Mouse (Mus musculus) liver, adult 2 months (tissue): ENCODE measurements around the gene Zfp932. TPM values are rescaled to one million over a fixed set of nuclear protein-coding genes. Genes with fewer than 3 reads are reported as not detected.
"Not testable (repeated sequence)": the region's sequence is repeated elsewhere in the genome, so short reads cannot be mapped to it uniquely, and the experiment has no call there.

Experiments
- DNase-seq: peaks from one replicate; pipeline ENCODE4 v3.0.0-alpha.2; 2011; ENCODE audit warnings: low read depth, low spot score; ENCODE audit errors: extremely low read depth
- H3K27ac ChIP-seq: fragments of 200-500 bp; replicated peaks from 2 replicates; pipeline ENCODE4 v1.5.1; 2012; ENCODE audit warnings: low read depth, mild to moderate bottlenecking, control low read depth, inconsistent platforms, low read length; ENCODE audit not compliant: insufficient read depth
- H3K27me3 ChIP-seq: fragments of 200-500 bp; 2 replicates; pipeline ENCODE4 v1.6.1; 2012; ENCODE audit warnings: mild to moderate bottlenecking, moderate library complexity, low read length, inconsistent platforms; ENCODE audit not compliant: control insufficient read depth, insufficient read depth
- H3K36me3 ChIP-seq: fragments of 200-500 bp; 2 replicates; pipeline ENCODE4 v1.6.1; 2012; ENCODE audit warnings: low read length, inconsistent platforms; ENCODE audit not compliant: control insufficient read depth, insufficient read depth
- H3K4me1 ChIP-seq: fragments of 200-500 bp; 2 replicates; pipeline ENCODE4 v1.6.1; 2011; ENCODE audit warnings: low read length; ENCODE audit not compliant: control insufficient read depth, insufficient read depth
- H3K4me3 ChIP-seq: fragments of 200-500 bp; 2 replicates; pipeline ENCODE4 v1.5.1; 2011; ENCODE audit warnings: low read depth, mild to moderate bottlenecking, control low read depth, low read length, moderate library complexity; ENCODE audit not compliant: insufficient read depth
- H3K79me2 ChIP-seq: fragments of 200-500 bp; 2 replicates; pipeline ENCODE4 v1.6.1; 2012; ENCODE audit warnings: inconsistent platforms, mild to moderate bottlenecking, low read length, moderate library complexity; ENCODE audit not compliant: control insufficient read depth, insufficient read depth
- H3K9ac ChIP-seq: fragments of 200-500 bp; 2 replicates; pipeline ENCODE4 v1.6.1; 2012; ENCODE audit warnings: low read depth, mild to moderate bottlenecking, control low read depth, inconsistent platforms, low read length
- CTCF ChIP-seq: fragments of 200-500 bp; IDR thresholded peaks from 2 replicates; pipeline ENCODE4 v1.5.1; 2011; ENCODE audit warnings: low read depth, low read length, control low read depth
- POLR2A ChIP-seq: fragments of 200-500 bp; IDR thresholded peaks from 2 replicates; pipeline ENCODE4 v1.6.1; 2011; ENCODE audit warnings: low read length, control low read depth; ENCODE audit not compliant: insufficient read depth; ENCODE audit errors: extremely low read depth
- WGBS: fragments of 180-500 bp; shearing (Covaris S2); methylation state at CpG from one replicate; pipeline ENCODE4 v1.1.7; 2018; 5-methylcytosine and 5-hydroxymethylcytosine counted together
- polyA plus RNA-seq: library from polyadenylated mRNA; depleted of rRNA; stranded (reverse); fragments of >200 nt; gene quantifications from 2 replicates; pipeline ENCODE4 v1.2.3, GENCODE M21; 2012; rRNA removed
- total RNA-seq: library from RNA; depleted of rRNA; stranded (reverse); fragments of >200 nt; gene quantifications from 2 replicates; pipeline ENCODE4 v1.2.3, GENCODE M21; 2014; rRNA removed

The Zfp932 gene
- 2.7 and 7.2 TPM in 2 replicates for total RNA-seq
- polyA plus RNA-seq = 1.5 and 2.0 TPM in 2 replicates

DNA sequence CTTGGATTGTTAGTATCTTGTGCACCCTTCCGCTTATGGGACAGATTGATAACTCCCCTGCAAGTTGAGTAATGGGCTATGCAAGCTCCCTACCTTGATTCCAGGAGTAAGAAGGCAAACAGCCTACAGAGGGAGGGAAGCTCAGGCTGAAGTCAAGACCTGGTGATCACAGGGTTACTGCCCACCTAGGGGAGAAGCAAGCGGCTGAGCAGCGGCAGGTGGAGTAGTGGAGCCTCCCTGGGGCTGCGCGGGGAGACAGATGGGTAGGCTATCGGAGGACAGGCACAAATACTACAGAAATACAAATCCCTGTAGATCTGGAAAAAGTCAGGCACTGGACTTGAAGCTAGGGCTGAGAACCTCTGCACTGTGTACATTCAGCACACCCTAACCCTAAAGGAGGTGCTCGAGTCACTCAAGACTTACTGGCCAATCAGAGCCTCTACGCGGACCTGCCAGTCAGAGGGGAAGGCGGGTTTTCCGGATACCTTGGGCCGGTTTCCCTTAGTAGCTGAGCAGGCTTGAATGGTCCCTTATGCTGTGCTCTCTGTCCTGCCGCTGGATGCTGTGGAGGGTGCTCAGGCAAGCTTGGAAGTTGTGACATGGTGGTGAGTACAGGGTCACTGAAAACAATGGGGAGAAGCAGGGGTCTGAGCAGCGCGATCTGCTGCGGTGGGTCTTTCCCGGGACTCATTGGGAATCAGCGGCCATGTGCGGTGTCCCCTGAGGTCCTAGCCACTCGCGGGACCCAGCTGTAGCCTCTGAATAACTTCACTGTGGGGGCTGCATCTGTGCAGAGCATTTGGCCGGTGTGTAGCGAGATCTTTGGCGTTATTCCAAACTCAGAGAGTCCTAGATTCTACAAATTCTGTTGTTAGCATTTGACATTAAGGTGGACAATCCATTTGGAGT is at the start of gene Zfp932:
Gene Zfp932, plus strand, starts transcription at position 496 of the 912 bp plus-strand sequence.
- no CpG with 5 or more reads among the region's 24 CpGs for WGBS
- H3K36me3 ChIP-seq, H3K4me3 ChIP-seq, H3K4me1 ChIP-seq, H3K27ac ChIP-seq, H3K27me3 ChIP-seq, H3K9ac ChIP-seq, H3K79me2 ChIP-seq: not testable (repeated sequence)
- peak; percentile 83 for DNase-seq

DNA sequence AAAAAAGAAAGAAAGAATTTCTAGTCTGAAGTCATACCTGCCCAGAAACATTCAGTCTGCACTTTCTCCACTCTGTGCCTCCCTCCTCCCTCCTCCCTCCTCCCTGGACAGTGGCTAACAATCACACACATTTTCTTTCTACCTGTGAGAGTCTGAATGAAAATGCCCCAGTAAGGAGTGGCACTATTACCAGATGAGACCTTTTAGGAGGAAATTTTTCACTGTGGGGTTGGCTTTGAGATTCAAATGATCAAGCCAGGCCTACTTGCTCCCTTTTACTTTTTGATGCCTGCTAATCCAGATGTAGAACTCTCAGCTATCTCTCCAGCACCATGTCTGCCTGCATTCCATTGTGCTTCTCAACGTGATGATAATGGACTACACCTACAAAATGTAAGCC is 46.0 kb upstream of the Zfp932 start:
- Histone ChIP-seq H3K27ac (no peak overlapping the region), H3K9ac (no peak overlapping the region), H3K4me3 (no peak overlapping the region), H3K36me3 (no peaks in the 10 kb centered on the region), H3K79me2 (no peaks in the 10 kb centered on the region), H3K4me1 (no peaks in the 10 kb centered on the region), H3K27me3 (no peaks in the 10 kb centered on the region)
- TF ChIP-seq CTCF (no peak), POLR2A (no peak)
- WGBS = no CpG with 5 or more reads among the region's 1 CpGs
- DNase-seq = no peak

DNA sequence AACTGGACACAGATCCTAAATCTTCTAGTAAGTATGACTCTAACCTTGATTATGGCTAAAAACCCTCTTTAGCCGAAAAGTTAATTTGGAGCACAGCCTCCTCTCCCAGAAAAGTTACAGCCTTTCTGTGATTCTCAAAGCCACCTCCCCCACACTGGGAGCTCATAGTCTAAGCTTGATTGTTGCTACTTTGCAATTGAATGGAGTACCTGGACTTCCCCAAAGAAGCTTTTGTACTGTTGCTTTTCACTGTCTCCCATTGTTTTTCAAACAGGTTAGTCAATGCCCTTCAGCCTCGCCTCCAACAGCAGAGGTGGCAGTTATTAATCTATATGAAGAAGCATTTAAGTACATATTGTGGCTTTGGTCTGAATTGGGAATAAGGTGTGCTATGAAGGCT is 15.6 kb upstream of the Zfp932 start:
- DNase-seq, H3K4me3 ChIP-seq, H3K27me3 ChIP-seq, H3K36me3 ChIP-seq, H3K79me2 ChIP-seq, H3K27ac ChIP-seq, H3K9ac ChIP-seq, H3K4me1 ChIP-seq: not testable (repeated sequence)
- WGBS = no CpG with 5 or more reads among the region's 2 CpGs

DNA sequence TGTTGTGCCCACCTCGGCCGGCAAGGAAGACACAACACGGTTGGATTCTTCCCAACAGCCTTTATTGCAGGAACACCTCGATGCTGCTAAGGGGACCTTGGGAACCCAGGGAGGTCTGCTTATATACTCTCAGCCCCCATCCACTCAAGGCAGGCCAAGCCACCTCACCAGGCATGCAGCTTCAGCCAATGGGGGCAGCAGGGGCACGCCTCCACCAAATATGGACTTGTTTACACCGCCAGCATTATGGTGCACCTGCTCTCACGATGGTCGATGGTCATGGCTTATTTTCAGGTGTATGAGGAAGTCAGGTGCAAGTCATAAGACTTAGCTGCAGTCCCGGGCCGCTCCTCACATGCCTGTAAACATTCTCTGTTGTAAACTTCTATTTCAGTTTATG is 860 bp upstream of the Zfp932 start:
- not testable (repeated sequence) for H3K36me3 ChIP-seq, H3K9ac ChIP-seq, H3K4me3 ChIP-seq, H3K79me2 ChIP-seq, H3K4me1 ChIP-seq, DNase-seq, H3K27me3 ChIP-seq, H3K27ac ChIP-seq
- WGBS = no CpG with 5 or more reads among the region's 10 CpGs

DNA sequence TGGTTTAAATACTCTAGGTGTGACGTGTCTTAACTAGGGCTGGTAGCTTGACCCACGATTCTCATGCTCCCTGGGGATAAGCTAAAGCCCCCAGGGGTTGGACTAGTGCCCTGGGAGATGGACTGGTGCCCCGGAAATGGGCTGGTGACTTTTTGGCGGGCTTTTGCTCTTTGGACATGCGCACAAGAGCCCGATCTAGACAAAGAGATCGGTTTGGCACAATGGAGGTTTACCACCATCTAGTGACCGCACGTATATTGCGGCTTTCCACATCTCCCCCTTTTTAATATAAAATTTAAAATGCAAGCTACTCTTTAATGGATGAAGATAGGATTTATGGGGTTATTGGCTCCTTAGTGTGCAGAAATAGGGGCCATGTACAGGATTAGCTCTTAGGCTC is 19.5 kb downstream of the Zfp932 start:
- not testable (repeated sequence) for H3K4me1 ChIP-seq, H3K9ac ChIP-seq, DNase-seq, H3K36me3 ChIP-seq, H3K27ac ChIP-seq, H3K27me3 ChIP-seq, H3K4me3 ChIP-seq, H3K79me2 ChIP-seq
- 0 out of 2 replicates have a peak, but pooled peaks have one; percentile 8 for TF ChIP-seq CTCF
- 80% methylated on average over 10 of the region's 10 CpGs for WGBS

DNA sequence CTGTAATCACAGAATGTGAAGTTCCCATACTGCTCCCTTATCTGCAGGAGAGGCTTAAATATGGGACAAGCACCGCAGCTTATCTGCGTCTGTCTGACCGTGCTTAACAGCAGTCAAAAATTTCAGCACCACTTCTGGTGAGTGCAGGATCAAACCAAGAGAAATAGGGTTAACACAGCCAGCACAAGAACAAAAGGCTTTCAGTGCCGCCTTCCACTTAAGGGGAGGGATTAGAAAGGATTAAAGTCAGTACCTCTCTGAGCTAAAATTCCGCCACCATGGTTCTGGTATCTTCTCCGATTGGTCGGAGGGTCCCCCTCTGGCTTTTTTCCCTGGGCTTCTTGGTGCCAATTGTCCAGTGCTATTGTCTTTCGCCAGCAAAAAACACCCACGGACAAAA is 27.0 kb downstream of the Zfp932 start:
- no peaks in the 10 kb centered on the region for H3K4me1 ChIP-seq
- 52% methylated on average over 9 of the region's 9 CpGs for WGBS
- no peak overlapping the region for H3K27ac ChIP-seq
- H3K27me3 ChIP-seq = no peaks in the 10 kb centered on the region
- no peak overlapping the region for H3K9ac ChIP-seq
- no peak for TF ChIP-seq CTCF
- no peak for TF ChIP-seq POLR2A
- DNase-seq = no peak
- no peaks in the 10 kb centered on the region for H3K79me2 ChIP-seq
- H3K36me3 ChIP-seq = no peaks in the 10 kb centered on the region
- no peak overlapping the region for H3K4me3 ChIP-seq

DNA sequence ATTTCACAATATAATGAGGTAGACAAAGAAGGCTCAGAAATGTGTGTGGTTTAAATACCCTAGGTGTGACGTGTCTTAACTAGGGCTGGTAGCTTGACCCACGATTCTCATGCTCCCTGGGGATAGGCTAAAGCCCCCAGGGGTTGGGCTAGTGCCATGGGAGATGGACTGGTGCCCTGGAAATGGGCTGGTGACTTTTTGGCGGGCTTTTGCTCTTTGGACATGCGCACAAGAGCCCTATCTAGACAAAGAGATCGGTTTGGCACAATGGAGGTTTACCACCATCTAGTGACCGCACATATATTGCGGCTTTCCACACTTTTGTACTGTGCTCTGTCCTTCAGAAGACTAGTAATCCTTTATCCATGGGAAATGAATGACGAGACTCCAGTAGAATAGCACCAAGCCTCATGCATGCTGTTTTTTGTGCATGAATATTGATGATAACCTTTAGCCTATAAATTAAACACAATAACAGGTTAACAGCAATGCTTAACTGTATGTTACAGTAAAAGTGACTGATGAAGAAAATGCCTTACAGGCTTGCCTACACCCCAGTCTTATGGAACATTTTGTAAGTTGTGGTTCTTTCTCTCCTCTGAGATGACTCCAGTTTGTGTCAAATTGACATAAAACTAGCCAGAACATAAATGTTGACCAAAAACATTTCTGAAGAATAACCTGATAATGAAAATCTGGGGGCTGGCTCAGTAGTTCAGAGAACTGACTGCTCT is 27.5 kb downstream of the Zfp932 start:
- DNase-seq, H3K4me1 ChIP-seq: not testable (repeated sequence)
- 43% methylated on average over 8 of the region's 8 CpGs for WGBS

More for the DNA sequence above, 27.5 kb downstream of the Zfp932 start:
- H3K4me3 ChIP-seq, H3K36me3 ChIP-seq, H3K27me3 ChIP-seq, H3K27ac ChIP-seq, H3K79me2 ChIP-seq, H3K9ac ChIP-seq: not testable (repeated sequence)
